ENCODE assay signal across 7 mouse cellular contexts in the genomic region with DNA sequence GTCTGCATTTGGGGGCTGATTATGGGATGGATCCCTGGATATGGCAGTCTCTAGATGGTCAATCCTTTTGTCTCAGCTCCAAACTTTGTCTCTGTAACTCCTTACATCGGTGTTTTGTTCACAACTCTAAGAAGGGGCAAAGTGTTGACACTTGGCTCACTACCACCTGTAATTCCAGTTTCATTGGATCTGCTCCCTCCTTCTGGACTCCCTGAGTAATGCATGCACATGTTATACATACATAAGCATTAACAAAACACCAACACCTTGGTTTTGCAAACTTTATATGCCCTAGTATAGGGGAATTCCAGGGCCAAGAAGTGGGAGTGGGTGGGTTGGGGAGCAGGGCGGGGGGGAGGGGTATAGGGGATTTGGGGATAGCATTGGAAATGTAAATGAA.
A peak's percentile ranks its signal among the peaks of the same experiment; 100 is the strongest.
DNase-seq lines count a peak whose midpoint lies in the region; ATAC-seq lines count a peak whose summit lies in the region.
"Not testable (repeated sequence)": the region's sequence is repeated elsewhere in the genome, so short reads cannot be mapped to it uniquely, and the experiment has no call there.

No protein-coding gene starts in this region.

- intact Hi-C loops in left cerebral cortex, postnatal 4 days (cut with DNase I): not testable (repeated sequence)

- DNase-seq in cerebellum, adult 18-20 months: peak; percentile 7 to 11
- peak; percentile 8 for DNase-seq in heart, postnatal 4 days
- peak; percentile 28 for DNase-seq in layer of hippocampus, adult 11-12 months (ENCODE audit: low spot score)
- peak; percentile 18 for DNase-seq in left cerebral cortex, postnatal 4 days
- peak; percentile 17 for DNase-seq in thymus, postnatal 4 days

- ATAC-seq in common myeloid progenitor, adult 5-6 weeks (replicated peaks; ENCODE audit: low read depth, poor library complexity, severe bottlenecking): peak; percentile 62; the same call in 1 of the 2 replicates
- peak; percentile 56; the same call in 1 of the 2 replicates for ATAC-seq in megakaryocyte, adult 5-6 weeks (ENCODE audit: poor library complexity, severe bottlenecking)

Comparison
In these comparisons a context has a peak if more than half of its experiments do, and no peak if none do; other contexts are left out.
1. Peak in every context shown above with its lines: DNase-seq and ATAC-seq.